Mouse (Mus musculus) right cerebral cortex, postnatal 10 days (tissue): Measurements from ENCODE around the gene Ppm1f.
"Not testable (repeated sequence)": the region's sequence is repeated elsewhere in the genome, so short reads cannot be mapped to it uniquely, and the experiment has no call there.

Source experiments
- DNase-seq, 2 experiments: peaks; one replicate each; pipeline ENCODE4 v3.0.0; 2021; ENCODE audit warnings: low spot score in 2 of 2

Gene Ppm1f

DNA sequence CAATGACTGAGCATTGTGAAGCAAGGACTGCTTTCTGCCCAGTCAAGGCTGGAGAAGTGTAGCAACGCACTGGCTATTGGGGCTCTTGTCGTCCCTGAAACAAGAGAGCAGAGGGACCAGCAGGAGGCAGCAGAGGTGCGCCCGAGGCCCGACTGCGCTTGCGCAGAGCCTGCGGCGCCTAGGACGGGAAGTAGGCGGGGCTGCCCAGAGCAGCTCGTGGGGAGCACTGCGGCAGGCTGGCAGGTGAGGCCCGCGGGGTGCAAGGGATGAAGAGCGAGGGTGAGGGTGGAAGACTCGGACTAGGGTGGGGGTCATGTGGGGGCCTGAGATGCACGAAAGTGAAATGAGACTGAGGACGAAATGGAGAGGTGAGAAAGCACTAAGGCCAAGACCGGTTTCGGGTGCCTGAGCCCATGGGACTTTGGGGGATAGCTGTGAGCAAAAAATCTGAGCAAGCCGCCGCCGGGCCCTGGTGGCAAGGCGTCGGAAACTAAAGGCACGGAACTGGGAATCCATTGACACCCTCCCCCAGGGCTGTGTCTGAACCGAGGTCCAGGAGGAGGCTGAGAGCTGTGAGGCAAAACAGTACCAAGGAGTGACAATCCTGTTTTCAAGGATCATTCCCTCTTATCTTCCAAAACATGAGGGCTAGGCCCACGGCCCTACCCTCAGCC lies at the start of gene Ppm1f:
Gene Ppm1f (plus strand): TSS at position 88 of the 674 bp plus-strand sequence.
- peak; percentile 94 to 95 for DNase-seq

DNA sequence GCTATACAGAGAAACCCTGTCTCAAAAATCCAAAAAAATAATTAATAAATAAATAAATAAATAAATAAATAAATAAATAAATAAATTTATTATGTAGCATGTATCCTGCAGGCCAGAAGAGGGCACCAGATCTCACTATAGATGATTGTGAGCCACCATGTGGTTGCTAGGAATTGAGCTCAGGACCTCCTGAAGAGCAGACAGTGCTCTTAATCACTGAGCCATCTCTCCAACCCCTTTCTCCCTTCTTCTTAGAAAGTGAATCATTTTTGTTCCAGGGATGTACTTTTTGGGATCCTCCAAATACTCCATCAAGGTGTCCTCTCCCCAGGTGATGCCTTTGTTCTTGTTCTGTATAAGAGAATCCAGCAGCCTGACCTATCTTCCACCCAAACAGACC lies 47.1 kb upstream of the Ppm1f start:
- no peak for DNase-seq

DNA sequence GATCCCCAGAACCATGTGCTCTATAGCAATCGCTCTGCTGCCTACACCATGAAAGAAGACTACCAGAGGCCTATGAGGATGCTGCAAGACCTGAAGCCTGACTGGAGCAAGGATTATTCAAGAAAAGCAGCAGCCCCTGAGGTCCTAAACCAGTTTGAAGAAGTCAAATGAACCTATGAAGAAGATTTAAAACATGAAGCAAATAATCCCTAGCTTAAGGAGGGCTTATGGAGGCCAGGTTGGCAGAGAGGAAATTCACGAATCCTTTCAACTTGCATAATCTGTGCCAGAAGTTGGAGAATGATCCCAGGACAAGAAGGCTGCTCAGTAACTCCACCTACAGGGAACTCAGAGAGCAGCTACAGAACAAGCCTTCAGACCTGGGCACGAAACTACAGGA lies 43.9 kb upstream of the Ppm1f start:
- DNase-seq: no peak

DNA sequence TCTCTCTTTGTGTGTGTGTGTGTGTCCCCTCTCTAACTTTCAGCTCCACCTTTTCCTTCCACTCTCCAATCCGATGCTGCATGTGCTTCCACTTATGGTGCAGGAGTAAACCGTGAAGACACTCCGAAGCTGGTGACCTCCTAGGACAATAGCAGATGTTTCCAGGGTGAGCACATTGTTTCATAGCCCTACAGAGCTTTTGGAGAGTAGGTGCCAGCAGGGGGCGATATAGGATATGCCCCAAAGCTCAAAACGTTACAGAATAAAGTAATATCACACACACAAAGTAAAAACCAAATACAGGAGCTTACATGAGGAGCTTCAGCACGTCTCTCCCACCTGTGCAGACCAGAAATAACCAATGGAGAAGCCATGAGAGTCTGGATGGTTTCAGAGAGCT lies 41.4 kb upstream of the Ppm1f start:
- no peak for DNase-seq

DNA sequence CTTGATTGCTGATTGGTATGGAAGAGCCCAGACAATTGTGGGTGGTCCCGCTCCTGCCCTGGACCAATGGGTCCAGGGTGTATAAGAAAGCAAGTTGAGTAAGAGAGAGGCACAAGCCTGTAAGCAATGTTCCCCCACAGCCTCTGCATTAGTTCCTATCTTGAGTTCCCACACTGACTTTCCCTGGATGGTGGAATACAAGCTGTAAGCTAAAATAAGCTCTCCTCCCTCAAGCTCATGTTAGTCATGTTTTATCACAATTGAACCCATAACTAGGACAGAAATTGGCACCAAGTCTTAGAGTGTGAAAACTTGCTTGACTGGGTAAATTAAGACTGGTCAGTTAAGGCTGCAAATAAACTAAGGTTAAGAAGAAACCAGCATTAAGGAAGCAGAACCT lies 40.7 kb upstream of the Ppm1f start:
- no peak for DNase-seq

DNA sequence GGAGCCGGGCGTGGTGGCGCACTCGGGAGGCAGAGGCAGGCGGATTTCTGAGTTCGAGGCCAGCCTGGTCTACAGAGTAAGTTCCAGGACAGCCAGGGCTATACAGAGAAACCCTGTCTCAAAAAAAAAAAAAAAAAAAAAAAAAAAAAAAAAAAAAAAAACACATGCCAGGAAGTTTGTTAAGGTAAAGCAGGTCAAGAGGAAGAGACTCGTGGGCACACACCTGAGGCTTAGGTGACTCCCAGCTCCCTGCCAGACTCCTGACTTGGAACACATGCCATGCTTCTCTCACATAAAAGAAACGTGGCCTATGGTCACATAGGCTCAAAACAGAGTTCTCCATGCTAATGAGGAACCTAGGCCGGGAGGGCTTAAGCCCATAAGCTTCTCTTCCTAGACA lies 40.2 kb upstream of the Ppm1f start:
- not testable (repeated sequence) for DNase-seq

DNA sequence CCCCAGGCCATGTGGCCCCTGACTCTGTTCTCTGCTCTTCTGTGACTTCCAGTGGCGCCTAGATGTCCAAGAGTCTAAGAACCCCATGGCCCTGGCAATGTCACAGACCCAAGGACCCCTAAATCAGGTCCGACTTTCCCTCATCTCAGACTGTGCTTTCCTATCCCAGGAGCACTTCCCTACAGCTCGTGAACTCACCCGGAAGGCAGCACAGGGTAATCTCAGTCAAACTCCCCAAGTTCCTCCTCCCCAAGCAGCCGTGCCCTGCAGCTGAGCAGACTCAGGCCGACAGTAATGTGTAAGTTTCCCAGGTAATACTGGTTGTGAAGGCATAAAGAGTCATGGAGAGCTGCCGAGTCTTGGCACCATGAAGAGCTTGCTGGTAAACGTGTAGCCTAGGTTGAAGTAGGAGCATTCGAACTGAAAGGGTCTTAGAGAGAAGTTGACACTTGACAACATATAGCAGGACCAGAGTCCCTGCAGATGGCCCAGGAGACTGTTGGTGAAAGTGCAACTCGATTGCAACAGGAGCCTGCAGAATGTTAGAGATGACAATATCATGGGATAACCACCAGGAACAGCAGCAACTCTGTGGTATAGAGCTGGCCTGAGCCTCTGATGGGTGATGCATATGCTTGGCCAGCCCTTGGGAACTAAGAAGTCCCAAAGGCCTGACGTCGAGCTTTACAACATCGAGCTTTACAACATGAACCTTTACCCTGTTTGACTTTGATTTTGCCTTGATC lies 39.4 kb upstream of the Ppm1f start:
- no peak for DNase-seq

DNA sequence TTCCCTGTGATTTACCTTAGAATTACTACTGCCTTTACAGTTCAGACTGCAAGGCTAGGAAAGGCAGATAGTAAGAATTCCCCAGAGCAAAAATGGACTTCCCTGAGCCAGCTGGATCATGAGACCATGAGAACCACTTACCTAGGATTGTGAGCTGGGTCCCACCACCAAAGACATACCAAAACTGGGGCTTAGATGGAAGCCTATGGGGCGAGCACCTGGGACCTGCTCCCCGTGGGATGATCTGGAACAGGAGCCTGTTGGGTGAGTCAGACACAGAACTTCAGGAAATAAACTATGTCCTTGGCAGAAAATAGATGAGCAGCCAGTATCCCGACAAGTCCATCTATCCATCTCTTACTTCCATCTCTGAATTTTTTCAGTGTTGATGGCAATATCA lies 34.0 kb upstream of the Ppm1f start:
- DNase-seq: peak; percentile 1

DNA sequence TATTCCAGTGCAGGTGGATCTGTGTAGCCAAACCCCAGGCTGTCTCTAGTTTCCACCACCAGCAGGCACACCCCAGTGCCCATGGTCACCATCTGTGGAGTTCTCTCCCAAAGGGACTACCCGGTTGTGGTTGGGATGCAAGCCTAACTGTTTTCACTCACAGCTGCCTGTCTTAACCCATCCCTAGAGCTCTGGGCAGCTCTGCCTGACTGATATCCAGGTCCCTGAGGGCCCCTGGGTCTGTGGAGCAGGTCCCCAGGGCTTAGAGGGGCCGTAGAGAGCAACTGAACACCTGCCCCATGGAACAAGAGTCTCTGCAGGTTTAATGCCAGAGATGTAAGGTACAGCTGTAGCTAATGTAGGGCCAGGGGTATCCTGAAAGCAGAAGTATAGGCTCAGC lies 32.3 kb upstream of the Ppm1f start, which contains the start of gene Igll1:
Gene Igll1 (minus strand): TSS at position 8 of the 400 bp plus-strand sequence.
- peak; percentile 6 to 10 for DNase-seq

DNA sequence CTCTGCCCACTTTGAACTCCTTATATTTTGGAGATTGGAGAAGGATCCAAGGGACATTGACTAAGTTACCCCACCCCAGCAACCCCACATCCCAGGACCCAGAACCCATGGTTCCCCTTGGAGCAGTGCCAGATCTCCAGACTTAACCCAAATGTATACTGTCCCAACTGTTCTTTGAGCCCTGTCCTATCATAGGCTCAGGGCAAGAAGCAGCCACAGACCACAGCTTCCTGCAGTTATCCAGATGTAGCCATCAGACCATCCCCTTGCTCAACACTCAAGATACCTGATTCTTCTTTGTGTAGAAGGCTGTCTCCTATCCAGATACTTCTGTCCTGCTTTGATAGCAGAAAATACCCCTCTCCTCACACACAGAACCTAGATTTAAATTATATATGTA lies 31.1 kb upstream of the Ppm1f start:
- peak; percentile 15 to 16 for DNase-seq

DNA sequence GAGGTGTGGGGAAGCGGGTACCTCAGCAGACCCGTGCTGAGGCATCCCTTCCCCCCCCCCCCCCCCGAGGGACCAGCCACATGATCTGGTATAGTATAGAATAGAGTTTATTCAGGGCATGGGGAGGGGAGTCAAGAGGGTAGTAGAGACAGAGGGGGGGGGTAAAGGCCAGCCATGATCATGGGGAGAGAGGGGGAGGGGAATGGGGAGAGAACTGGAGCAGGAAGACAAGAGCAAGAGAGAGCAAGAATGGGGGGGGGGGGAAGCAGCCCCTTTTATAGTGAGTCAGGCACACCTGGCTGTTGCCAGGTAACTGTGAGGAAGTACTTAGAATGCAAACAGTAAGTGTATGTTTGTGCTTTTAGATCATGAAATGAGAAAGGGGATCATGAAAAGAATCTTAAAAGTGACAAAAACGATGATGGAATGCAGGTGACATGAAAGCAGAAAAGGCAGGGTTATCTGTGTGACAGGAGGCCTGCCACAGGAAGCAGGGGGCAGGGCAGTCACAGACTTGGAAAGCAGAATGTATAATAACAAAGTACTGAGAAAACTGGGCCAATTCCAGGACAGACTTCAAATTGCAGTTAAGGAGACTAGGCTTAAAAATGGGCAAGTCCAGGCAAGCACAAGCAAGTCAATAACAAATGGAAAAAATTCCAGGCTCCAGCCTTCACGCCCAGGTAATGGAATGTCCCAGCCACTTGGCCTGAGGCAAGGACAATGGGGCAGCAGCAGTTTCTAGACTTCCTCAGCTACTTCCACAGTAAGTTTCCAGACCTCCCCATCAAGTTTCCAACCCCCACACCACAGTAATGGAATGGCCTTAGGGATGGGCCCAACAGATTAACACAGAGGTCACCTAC lies 30.3 kb upstream of the Ppm1f start:
- DNase-seq: peak in 1 of 2 experiments; percentile 12

DNA sequence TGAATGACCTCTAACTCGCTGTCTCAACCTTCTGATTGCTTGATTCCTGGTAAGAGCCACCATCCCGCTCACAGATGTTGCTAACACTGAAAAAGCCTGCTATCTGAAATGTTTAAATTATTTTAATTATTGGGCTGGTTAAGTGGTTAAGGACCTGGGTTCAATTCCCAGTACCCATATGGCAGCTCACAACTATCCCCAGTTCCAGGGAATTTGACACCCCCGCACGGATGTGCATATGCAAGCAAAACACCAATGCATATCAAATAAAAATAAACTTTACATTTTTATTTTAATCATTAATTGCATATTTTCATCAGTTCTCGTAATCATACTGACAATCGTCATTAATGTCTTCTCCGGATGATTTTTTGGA lies 26.0 kb upstream of the Ppm1f start:
- no peak for DNase-seq

DNA sequence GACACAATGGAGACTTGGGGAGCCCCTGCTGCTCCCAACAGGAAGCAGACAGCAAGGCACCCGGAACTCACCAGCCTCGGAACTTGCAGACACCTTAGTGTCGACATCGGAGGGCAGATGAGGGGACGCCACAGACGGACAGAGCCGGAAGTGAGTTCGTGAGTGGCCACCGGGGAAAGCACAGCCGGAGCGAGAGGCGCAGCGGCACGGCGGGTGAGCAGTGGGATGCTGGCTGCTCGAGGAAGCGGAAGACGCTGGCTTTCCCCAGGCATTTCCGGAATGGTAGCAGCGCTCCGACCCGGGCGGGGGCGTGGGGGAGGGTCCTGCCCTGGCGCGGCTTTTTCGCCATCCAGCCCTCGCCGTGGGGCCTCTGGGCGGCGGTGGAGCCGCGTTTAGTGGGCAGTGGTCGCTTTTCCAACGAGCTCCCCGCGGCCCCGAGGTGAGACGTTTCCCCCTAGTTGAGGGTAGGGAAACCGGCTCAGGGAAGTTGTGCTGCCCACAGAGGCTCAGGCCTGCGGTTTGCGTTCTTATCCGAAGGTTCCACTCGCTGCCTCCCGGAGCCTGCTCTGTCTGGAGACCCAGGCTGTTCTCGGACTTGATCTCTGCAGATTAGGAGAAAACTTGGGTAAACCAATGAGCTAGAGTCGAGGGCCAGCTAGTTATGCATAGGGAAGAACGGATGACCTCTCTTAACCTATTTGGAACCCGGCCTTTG lies 25.5 kb upstream of the Ppm1f start, which contains the start of the genes Top3b and Vpreb1:
Gene Top3b (plus strand): TSS at position 120 of the 715 bp plus-strand sequence.
Gene Vpreb1 (minus strand): TSS at position 227 of the 715 bp plus-strand sequence.
- peak; percentile 94 to 96 for DNase-seq

DNA sequence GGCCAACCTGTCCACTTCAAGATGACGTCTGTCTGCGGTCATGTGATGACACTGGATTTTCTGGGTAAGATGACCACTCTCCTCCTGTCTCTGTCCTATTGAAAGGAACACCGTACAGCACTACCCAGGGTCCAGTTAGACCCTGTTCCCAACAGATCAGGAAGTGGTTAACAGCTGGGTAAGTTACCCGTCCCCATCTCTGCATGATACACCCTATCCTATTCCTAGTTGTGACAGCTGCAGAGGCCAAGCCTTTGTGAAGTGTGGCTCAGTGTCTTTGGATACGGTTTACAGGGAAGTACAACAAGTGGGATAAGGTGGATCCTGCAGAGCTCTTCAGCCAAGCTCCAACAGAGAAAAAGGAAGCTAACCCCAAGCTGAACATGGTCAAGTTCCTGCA lies 17.2 kb upstream of the Ppm1f start:
- DNase-seq: no peak

DNA sequence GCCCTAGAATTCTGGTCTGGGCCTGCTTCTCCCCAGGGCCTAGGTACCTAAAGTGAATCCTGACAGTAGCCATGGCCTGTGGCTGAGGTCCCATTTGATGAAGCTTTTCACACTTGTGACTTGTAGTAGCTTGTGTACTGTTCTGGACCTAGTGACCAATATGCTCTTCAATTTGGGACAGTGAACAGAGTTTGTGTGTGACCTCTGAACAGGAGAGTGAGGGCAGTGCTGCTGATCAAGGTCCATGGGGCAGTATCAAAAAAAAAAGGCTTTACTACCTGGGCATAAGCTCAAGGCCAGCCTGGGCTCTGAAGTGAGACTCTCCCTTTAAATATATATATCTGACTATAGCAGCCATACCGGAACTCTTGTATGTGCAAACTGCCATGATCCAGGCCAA lies 7.9 kb upstream of the Ppm1f start:
- DNase-seq: no peak

DNA sequence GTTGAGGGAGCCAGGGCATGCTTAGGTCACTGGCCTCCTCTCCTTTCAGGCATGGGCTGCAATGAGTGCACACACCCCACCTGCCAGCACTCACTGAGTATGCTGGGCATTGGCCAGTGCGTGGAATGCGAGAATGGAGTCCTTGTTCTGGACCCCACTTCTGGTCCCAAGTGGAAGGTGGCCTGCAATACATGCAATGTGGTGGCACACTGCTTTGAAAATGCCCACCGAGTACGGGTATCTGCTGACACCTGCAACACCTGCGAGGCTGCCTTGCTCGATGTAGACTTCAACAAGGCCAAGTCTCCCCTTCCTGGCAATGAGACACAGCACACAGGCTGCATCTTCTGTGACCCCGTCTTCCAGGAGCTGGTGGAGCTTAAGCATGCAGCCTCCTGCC lies 3.9 kb upstream of the Ppm1f start:
- DNase-seq: no peak

DNA sequence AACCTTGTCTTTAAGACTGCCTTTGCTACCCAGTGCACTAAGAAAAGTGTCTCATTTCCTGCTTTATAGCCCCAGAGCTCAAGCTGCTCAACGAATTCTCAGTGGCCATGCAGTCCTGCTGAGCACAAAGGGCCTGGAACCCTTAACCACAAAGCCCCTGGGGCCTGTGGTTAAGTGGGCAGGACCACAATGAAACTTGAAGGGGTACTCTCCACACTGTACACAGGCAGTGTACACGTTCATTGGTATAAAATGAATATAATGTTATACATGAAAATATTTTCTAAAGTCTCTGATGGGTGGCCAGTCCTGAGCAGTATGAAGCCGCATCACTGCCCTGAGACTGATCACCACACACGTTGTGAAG lies 271 bp upstream of the Ppm1f start:
- DNase-seq: no peak

DNA sequence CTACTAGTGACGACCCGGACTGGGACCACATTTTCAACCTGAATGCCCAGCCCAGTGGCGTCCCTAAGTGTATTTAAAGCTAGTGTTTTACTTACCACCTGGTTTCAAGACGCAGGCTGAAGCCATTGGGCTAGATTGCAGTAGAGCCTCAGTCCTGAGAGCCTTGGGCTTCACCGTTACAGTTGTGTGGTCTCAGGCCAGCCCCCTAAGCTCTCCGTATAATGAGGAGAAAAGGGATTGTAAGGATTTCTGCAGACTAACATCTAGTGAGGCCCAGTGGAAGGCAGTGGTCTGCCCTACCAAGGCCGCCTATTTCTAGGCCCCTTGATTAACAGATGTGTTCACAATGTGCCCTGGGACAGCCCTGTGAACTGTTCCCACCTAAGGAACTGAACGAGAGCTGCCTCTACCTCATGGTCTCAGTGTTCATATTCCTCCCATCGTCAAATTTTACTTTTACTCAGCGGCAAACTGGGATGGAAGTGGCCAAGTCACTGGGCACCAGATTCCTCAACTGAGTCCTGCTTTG lies 851 bp downstream of the Ppm1f start:
- peak in 1 of 2 experiments; percentile 36 for DNase-seq

DNA sequence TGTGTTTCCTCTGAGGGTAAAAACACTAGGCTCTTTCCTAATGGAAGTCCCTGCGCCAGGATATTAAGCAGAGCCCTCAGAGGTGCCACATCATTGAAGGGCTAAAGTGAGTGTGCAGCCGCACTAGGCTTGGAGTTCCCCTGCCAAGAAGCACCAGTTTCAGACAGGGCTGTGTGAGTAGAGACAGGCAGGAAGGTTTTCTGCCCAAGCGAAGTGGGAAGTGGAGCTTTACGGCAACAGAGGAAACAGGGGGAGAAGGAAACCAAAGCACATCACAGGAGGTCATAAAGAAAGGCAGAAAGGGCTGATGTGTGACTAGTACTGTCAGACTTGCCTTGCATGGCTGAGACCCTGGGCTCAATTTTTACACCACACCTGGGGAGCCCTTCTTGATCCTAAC lies 6.1 kb downstream of the Ppm1f start:
- DNase-seq: no peak

DNA sequence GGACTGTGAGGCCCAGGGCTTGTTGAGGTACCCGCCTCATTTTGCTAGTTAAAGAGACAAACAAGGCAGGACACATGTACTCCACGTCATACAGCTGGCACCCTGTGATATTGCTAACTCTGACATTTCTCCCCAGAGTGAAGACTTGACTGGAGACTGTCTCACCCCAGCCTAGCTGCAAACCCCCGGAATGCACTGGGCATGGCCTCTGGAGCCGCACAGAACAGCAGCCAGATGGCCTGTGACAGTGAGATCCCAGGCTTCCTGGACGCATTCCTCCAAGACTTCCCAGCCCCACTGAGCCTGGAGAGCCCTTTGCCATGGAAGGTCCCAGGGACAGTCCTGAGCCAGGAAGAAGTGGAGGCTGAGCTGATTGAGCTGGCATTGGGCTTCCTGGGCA lies 6.9 kb downstream of the Ppm1f start:
- no peak for DNase-seq

DNA sequence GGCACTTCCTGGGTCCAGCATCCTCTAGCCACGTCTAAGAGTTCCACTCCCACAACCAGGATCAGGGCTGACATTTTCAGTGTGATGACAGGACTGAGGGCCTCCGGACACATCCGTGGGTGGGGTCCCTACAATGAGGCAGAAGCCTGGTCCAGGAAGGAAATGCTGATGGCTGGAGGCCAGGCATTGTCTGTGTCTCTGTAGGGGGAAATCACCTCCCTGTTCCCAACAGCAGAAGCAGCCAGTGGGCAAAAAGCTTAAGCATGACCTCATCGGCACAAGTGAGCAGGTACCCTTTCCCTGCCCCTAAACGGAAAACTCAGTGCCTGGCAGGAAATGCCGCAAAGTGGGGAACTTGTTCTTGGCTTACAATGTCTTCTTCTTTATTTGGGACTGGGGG lies 11.5 kb downstream of the Ppm1f start:
- DNase-seq: peak; percentile 37 to 42
